Mouse (Mus musculus) MEL (cell line): ENCODE measurements around the gene Man1c1.

Experiments used
- CTCF ChIP-seq, 3 experiments: IDR thresholded peaks in 2 of 3; conservative IDR thresholded peaks in 1 of 3; 2 replicates each; pipeline ENCODE4 v1.5.1; 2011 to 2012; ENCODE audit warnings: low read length in 3 of 3, low read depth in 2 of 3, mild to moderate bottlenecking in 2 of 3, improper control_type of control experiment in 1 of 3, inconsistent platforms in 1 of 3, mixed read lengths in 1 of 3, moderate library complexity in 1 of 3; ENCODE audit not compliant: control insufficient read depth in 1 of 3, insufficient read depth in 1 of 3, poor library complexity in 1 of 3, severe bottlenecking in 1 of 3
- E2F4 ChIP-seq: IDR thresholded peaks from 2 replicates; pipeline ENCODE4 v1.6.1; 2011; ENCODE audit warnings: low read depth, low read length, improper control_type of control experiment, borderline replicate concordance
- NRF1 ChIP-seq: IDR thresholded peaks from 2 replicates; pipeline ENCODE4 v1.6.1; 2014; ENCODE audit warnings: low read depth, mild to moderate bottlenecking, inconsistent platforms, low read length, improper control_type of control experiment, moderate library complexity; ENCODE audit not compliant: poor library complexity, insufficient read depth, severe bottlenecking

- TF ChIP-seq NRF1 = no peak
- TF ChIP-seq CTCF (IDR thresholded peaks at IDR 0.05 in 2 of 3, conservative IDR thresholded peaks at IDR 0.05 in 1 of 3; ENCODE audit: control insufficient read depth in 1 of 3, insufficient read depth in 1 of 3, low read depth in 2 of 3, low read length in 3 of 3, poor library complexity in 1 of 3, severe bottlenecking in 1 of 3) = no peak
- no peak for TF ChIP-seq E2F4
These were observed 103.3 kb downstream of the Man1c1 start for GRCm38 (mm10) chr4:134600777-134601176.
